Mouse (Mus musculus): ENCODE data around the gene Sdsl. TPM values are rescaled to one million over a fixed set of nuclear protein-coding genes. Genes with fewer than 3 reads are reported as not detected.
A peak's percentile ranks its signal among the peaks of the same experiment; 100 is the strongest.

The Sdsl gene
- polyA plus RNA-seq (2016; fragmentation: Nextera tagmentation; extraction: Ambion mirVana) = 7.0 TPM in 2 replicates

DNA sequence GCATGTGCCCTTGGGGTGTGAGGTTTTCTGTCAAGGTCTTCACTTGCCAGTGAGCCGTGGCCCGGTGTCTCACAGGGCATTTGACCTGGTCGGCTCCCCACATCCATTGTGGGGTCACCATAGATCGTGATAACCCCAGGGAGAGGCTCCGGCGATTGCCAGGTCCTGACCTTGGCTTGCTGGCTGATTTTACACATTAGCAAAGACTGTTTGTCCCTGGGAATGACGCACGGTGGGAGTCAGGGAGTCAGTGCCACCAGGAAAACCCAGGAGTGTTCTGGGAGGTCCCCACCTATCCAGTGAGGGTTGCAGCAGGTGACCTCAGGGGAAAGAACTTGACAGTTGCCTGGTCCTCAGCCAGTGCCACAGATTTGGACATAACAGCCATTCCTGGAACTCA, at the start of gene Sdsl:
TSS of gene Sdsl (minus strand) at position 41 of the 400 bp plus-strand sequence.
- H3K27ac ChIP-seq = no peak within 1 kb of the TSS
- no peak within 1 kb of the TSS for H3K4me3 ChIP-seq
- no peaks in the 10 kb centered on the region for H3K4me1 ChIP-seq
- no peaks in the 10 kb centered on the region; the same call in 1 of the 2 replicates for H3K27me3 ChIP-seq (replicated peaks)
- no peaks in the 10 kb centered on the region for H3K9me3 ChIP-seq
- no peak for ATAC-seq (ENCODE audit: low FRiP score, low read depth)
- 82% methylated on average over 8 of the region's 8 CpGs for WGBS
- no peak within 1 kb of the TSS for H3K4me2 ChIP-seq (replicated peaks)
- no peaks in the 10 kb centered on the region for H3K36me3 ChIP-seq
- no peak within 1 kb of the TSS for H3K9ac ChIP-seq

DNA sequence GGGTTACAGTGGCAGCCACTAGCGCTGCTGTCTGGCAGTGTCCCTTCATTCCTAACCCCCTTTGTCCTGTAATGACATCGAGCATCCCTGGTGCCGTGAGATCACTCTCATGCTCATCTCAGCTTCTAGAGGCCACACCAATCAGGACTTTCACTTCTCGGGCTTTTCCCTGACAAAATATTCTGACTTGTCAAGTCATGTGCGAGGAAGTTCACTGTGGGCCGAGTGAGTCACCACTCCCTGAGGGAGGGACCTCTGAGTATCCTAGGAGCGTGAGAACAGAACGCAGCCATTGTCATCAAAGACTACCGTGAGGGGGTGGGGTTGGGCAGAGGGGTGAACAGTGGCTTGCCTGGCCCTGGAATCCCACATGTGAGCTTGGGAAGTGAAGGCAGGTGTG, 44.9 kb upstream of the Sdsl start:
- Histone ChIP-seq H3K27ac (no peak overlapping the region), H3K9me3 (no peaks in the 10 kb centered on the region), H3K4me3 (no peak overlapping the region), H3K36me3 (no peaks in the 10 kb centered on the region), H3K4me2 (replicated peaks) (no peak overlapping the region), H3K9ac (no peak overlapping the region), H3K27me3 (replicated peaks) (no peaks in the 10 kb centered on the region), H3K4me1 (peaks cover 30% of the 10 kb centered on the region)
- no peak for ATAC-seq (ENCODE audit: low FRiP score, low read depth)
- 50% methylated on average over 9 of the region's 9 CpGs for WGBS

DNA sequence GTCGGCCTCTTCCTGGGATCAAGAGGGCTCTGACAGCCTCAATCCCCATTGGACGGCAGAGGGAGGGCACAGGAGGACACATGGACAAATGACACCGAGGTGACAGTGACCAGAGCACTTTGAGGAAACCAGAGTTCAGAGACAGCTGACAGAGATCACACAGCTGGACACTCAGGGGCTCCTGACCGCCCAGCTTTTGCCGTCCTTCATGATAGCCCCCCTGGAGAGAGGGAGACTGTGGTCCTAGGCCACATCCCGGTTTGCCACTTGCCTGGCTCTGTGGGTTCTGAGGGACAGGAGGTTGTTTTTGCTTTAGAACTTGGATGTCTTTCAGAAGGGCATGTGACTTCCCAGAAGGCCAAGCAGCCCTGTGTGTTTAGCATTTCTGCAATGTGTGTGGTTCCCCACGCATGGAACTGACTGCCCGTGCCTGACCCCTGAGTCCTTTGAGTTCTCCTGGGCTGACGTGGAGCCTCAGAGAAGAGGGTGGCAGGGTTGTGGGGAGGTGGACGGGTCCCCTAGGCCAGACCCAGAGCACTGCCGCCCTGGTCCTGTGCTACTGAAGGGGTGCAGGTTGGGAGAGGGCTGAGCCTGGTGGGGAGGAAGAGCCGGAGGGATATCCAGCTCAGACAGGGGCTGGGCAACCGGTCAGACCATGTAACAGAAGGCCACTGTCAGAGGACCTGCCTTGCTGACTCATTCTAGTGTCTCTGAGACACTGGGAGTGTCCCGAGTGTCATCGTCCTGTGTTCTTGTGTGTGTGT, 43.8 kb upstream of the Sdsl start:
- no peak for ATAC-seq (ENCODE audit: low FRiP score, low read depth)
- Histone ChIP-seq H3K27me3 (replicated peaks) (peaks cover 7% of the 10 kb centered on the region; the same call in 1 of the 2 replicates), H3K36me3 (no peaks in the 10 kb centered on the region)

DNA sequence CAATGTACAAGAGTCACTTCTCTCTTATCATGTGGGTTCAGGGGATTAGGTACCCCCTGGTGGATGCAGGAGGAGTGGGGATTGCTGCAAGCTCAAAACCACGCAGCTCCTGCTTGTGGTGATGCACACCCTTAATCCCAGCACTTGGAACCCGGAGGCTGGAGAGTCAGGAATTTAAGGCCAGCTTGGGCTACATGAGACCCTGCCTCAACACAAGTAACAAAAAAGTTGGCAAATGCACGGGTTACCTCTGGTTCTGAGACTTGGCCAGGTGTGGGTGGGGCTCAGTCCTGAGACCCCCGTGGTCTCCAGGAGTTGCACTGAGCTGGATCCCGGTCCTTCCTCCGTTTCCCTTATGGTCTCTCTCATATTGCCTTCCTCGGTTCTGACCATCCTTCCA, 42.8 kb upstream of the Sdsl start:
- Histone ChIP-seq H3K36me3 (no peaks in the 10 kb centered on the region), H3K9ac (no peak overlapping the region), H3K9me3 (no peaks in the 10 kb centered on the region), H3K4me1 (peaks cover 38% of the 10 kb centered on the region), H3K4me2 (replicated peaks) (0 out of 2 replicates have a peak overlapping the region, but pooled peaks have one; percentile 0), H3K27me3 (replicated peaks) (peaks cover 7% of the 10 kb centered on the region; the same call in 1 of the 2 replicates), H3K4me3 (no peak overlapping the region), H3K27ac (no peak overlapping the region)
- 82% methylated on average over 7 of the region's 7 CpGs for WGBS
- no peak for ATAC-seq (ENCODE audit: low FRiP score, low read depth)

More for the DNA sequence above, 43.8 kb upstream of the Sdsl start:
- no peak overlapping the region for H3K4me2 ChIP-seq (replicated peaks)
- no peak overlapping the region for H3K27ac ChIP-seq
- peaks cover 31% of the 10 kb centered on the region for H3K4me1 ChIP-seq
- H3K9me3 ChIP-seq = no peaks in the 10 kb centered on the region
- H3K9ac ChIP-seq = no peak overlapping the region
- WGBS = 61% methylated on average over 15 of the region's 15 CpGs
- no peak overlapping the region for H3K4me3 ChIP-seq

DNA sequence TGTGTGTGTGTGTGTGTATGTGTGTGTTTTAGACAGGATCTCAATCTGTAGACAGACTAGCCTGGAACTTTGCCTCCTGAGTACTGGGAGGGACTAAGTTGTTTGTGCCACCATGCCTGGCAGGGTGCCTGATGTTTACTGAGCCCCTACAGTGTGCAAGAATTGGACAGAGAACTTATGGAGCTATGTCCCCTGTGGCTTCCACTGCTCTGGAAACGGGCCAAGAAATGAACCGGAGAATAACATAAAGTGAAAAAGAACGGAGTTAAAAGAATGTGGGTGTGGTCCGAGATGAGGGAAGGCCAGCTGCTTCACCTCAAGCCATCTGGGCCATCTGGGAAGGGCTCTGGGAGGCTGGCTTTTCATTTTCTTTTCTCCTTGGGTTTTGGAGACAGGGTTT, 42.1 kb upstream of the Sdsl start:
- Histone ChIP-seq H3K36me3 (no peaks in the 10 kb centered on the region), H3K4me1 (peaks cover 42% of the 10 kb centered on the region), H3K4me3 (no peak overlapping the region), H3K27ac (no peak overlapping the region), H3K27me3 (replicated peaks) (peaks cover 7% of the 10 kb centered on the region; the same call in 1 of the 2 replicates), H3K4me2 (replicated peaks) (0 out of 2 replicates have a peak overlapping the region, but pooled peaks have one; percentile 0), H3K9me3 (no peaks in the 10 kb centered on the region), H3K9ac (no peak overlapping the region)
- no peak for ATAC-seq (ENCODE audit: low FRiP score, low read depth)
- WGBS = 31% methylated on average over 4 of the region's 4 CpGs

DNA sequence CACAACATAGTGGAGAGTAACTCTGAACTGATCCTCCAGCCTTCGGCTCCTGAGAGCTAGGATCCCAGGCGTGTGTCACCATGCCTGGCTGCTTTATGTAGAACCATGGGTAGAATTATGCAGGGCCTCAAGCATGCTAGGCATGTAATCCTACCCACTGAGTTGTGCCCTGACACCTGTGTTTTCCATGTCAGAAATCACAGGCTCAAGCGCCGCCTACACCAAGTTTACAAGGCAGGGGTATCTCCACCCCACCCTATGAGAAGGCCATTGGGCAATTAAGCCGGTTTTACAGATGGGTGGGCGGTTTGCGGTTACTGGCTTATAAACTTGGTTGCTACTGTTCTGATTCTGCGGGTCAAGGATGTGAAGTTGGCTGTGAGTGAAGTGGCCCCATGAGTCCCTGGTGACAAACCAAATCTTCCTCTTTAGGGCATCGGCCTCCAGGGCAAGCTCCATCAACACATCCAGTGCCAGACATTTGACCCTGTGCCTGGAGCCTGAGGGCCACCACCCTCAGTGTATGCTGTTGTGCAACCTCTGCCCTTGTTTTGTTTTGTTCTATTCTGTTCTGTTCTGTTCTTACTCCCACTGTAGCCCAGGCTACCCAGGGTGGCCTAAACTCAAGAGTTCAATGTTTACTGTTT, 41.5 kb upstream of the Sdsl start:
- no peak overlapping the region; the same call in 1 of the 2 replicates for H3K4me2 ChIP-seq (replicated peaks)
- no peak for ATAC-seq (ENCODE audit: low FRiP score, low read depth)
- 83% methylated on average over 9 of the region's 9 CpGs for WGBS
- peaks cover 7% of the 10 kb centered on the region; the same call in 1 of the 2 replicates for H3K27me3 ChIP-seq (replicated peaks)
- H3K9ac ChIP-seq = no peak overlapping the region
- no peak overlapping the region for H3K4me3 ChIP-seq
- H3K9me3 ChIP-seq = no peaks in the 10 kb centered on the region
- peaks cover 42% of the 10 kb centered on the region for H3K4me1 ChIP-seq
- H3K27ac ChIP-seq = no peak overlapping the region
- H3K36me3 ChIP-seq = no peaks in the 10 kb centered on the region

DNA sequence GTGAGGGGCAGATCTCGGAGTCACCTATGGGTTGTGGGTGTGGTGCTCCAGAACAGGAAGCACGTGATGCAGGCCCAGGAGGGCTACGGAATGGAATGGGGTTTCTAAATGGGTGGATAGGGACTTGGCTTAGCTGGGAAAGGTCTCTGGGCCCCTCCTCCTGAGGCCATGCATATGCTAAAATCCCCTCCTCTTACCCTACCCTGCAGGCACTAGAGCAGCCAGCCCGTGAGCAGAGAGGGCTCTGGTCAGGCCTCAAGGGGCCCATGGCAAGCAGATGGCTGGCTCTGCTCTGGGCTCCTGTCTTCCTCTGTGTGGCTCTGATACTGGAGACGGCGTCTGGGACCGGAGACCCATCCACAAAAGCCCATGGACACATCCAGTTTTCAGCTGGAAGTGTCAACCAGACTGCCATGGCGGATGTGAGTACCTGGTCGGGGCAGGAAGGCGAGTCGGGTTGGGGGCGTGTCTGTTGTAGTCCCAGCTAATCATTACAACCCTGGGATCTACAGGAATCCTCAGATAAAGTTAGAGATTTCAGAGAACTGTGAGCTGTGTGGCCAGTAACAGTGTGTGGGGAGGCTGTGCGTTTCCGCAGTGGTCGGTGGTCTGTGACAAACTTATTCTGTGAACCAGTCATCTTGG, 40.4 kb upstream of the Sdsl start:
- Histone ChIP-seq H3K4me3 (no peak overlapping the region), H3K4me1 (peaks cover 42% of the 10 kb centered on the region)

DNA sequence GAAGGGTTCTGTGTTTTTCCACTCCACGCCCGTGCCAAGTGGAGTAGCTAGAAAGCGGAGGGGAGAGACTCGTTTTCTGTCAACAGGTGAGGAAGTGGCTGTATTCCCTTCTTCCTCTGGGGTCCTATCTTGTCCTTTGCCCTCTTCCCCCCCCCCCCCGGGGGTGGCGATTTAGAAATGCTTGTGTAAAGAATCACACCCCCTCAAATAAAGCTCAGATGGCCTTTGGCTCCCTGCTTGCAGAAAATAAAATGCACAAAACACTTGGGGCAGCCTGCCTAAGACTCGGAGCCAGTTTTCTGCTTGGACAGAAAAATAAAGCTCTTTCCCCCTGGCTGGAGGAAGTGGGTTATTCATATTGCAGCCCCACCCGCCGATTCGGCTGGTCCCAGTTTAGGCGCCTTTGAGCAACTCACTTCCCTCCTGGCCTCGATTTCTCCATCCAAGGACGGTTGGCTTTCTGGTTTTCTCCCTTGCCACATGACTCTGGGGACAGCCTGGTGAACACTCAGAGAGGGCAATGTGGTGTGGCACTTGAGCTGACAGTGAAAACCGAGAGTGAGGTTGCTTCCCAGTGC, 39.1 kb upstream of the Sdsl start:
- peak overlapping the region; percentile 34 for H3K4me3 ChIP-seq
- WGBS = 32% methylated on average over 14 of the region's 14 CpGs
- H3K36me3 ChIP-seq = no peaks in the 10 kb centered on the region
- no peak for ATAC-seq (ENCODE audit: low FRiP score, low read depth)
- peaks cover 7% of the 10 kb centered on the region; the same call in 1 of the 2 replicates for H3K27me3 ChIP-seq (replicated peaks)
- peaks cover 36% of the 10 kb centered on the region for H3K4me1 ChIP-seq
- no peak overlapping the region for H3K9ac ChIP-seq
- H3K4me2 ChIP-seq (replicated peaks) = peak overlapping the region; percentile 62
- no peaks in the 10 kb centered on the region for H3K9me3 ChIP-seq
- H3K27ac ChIP-seq = no peak overlapping the region

More for the DNA sequence above, 40.4 kb upstream of the Sdsl start:
- no peak overlapping the region for H3K9ac ChIP-seq
- H3K4me2 ChIP-seq (replicated peaks) = peak overlapping the region; percentile 27; the same call in 1 of the 2 replicates
- H3K27ac ChIP-seq = no peak overlapping the region
- H3K36me3 ChIP-seq = no peaks in the 10 kb centered on the region
- H3K27me3 ChIP-seq (replicated peaks) = peaks cover 7% of the 10 kb centered on the region; the same call in 1 of the 2 replicates
- no peaks in the 10 kb centered on the region for H3K9me3 ChIP-seq
- WGBS = 31% methylated on average over 15 of the region's 15 CpGs
- ATAC-seq (ENCODE audit: low FRiP score, low read depth) = peak; percentile 19; the same call in 1 of the 2 replicates

DNA sequence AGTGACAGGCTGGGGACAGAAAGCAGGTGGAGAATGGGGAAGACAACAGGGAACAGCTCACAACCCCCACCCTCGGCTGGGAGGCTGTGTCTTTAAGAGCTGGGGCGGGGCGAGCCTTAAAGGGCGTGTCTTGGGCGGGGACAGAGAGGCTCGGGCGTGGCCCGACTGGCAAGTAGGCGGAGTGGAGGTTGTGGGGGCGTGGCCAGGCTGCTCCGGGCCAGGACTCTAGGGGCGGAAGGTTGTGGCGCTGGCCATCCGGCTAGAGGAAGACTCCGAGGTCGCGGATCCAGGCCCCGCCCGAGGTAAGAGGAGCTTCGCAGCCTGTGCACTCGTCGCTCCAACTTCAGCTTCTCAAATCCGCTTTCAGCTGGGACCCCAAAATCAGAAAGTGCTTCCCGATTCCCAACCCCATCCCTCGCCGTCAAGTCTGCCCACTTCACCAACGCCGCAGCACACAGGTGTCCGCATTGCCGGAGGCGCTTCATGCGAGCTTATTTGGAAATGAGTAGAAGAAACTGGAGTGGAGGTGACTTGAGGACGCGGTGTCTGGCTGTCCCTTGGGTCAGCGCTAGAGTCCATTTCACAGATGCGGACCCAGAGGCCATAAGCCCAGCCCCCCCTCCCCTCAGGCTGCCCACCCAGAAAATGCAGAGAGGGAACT, 38.5 kb upstream of the Sdsl start, which contains the start of gene Slc8b1:
TSS of gene Slc8b1 (plus strand) at position 187 of the 661 bp plus-strand sequence.
- H3K4me3 ChIP-seq = peak within 1 kb of the TSS; percentile 34
- 1% methylated on average over 36 of the region's 36 CpGs for WGBS
- no peak within 1 kb of the TSS for H3K27ac ChIP-seq
- H3K4me2 ChIP-seq (replicated peaks) = peak within 1 kb of the TSS; percentile 62
- 0 out of 2 replicates have a peak within 1 kb of the TSS, but pooled peaks have one; percentile 13 for H3K9ac ChIP-seq
- peaks cover 7% of the 10 kb centered on the region; the same call in 1 of the 2 replicates for H3K27me3 ChIP-seq (replicated peaks)
- ATAC-seq (ENCODE audit: low FRiP score, low read depth) = peak; percentile 86
- H3K4me1 ChIP-seq = peaks cover 36% of the 10 kb centered on the region
- H3K9me3 ChIP-seq = no peaks in the 10 kb centered on the region
- no peaks in the 10 kb centered on the region for H3K36me3 ChIP-seq

DNA sequence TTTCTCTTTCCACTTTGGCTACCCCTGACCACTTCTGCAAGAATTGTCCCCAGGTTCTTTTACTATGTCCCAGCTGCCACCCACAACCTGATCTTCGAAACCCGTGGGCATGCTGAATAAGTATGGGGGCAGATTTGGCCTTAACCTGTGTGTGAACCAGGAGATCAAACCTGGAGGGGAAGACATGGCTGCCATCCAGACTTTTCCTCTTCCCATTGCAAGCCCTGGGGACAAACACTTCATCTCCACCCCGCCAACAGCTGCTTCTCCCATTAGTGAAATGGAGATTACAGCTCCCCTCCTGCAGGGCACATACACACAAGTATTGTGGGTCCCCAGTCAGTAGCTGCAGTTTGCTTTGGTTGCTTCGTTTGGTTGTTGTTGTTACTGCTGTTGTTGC, 34.7 kb upstream of the Sdsl start:
- Histone ChIP-seq H3K9me3 (no peaks in the 10 kb centered on the region), H3K36me3 (no peaks in the 10 kb centered on the region), H3K27ac (no peak overlapping the region), H3K4me1 (peaks cover 20% of the 10 kb centered on the region), H3K4me2 (replicated peaks) (no peak overlapping the region), H3K9ac (no peak overlapping the region), H3K4me3 (no peak overlapping the region), H3K27me3 (replicated peaks) (peaks cover 6% of the 10 kb centered on the region; the same call in 1 of the 2 replicates)
- WGBS = 50% methylated on average over 4 of the region's 4 CpGs
- ATAC-seq (ENCODE audit: low FRiP score, low read depth) = no peak

DNA sequence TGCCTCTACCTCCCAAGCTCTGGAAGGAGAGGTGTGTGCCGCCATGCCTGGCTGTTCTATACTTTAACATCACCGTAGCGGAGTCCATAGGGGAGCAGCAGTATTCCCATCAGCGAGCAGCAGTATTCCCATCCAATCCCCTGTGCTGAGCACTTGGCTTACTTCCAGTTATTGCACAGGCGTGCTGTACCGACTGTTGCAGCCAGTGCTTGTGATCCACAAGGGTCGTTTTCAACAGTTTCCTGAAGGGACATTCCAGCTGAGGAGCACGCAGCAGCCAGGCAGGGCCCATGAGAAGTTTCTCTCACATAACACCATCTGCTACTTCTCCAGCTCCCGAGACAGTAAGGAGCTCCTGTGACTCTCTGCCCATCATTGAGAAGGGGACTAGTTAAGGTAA, 33.9 kb upstream of the Sdsl start:
- H3K4me2 ChIP-seq (replicated peaks) = no peak overlapping the region
- H3K27me3 ChIP-seq (replicated peaks) = no peaks in the 10 kb centered on the region
- no peak overlapping the region for H3K4me3 ChIP-seq
- no peaks in the 10 kb centered on the region for H3K9me3 ChIP-seq
- H3K36me3 ChIP-seq = no peaks in the 10 kb centered on the region
- no peak overlapping the region for H3K9ac ChIP-seq
- WGBS = 71% methylated on average over 9 of the region's 9 CpGs
- H3K27ac ChIP-seq = no peak overlapping the region
- H3K4me1 ChIP-seq = peaks cover 27% of the 10 kb centered on the region
- ATAC-seq (ENCODE audit: low FRiP score, low read depth) = no peak

Data from neural tube, embryonic 12.5 days (tissue).